11 mouse cellular contexts compared by ENCODE assay signal in genomic region chr3:79519862-79520261, GRCm38 (mm10). TPM values are rescaled to one million over a fixed set of nuclear protein-coding genes. Genes with fewer than 3 reads are reported as not detected.
A peak's percentile ranks its signal among the peaks of the same experiment; 100 is the strongest.
DNase-seq lines count a peak whose midpoint lies in the region; ATAC-seq and TF ChIP-seq lines count a peak whose summit lies in the region.
"Had no signal": no experiment of that assay in that cellular context is flagged by ENCODE, and none has a peak within 500 bp of the region (broad histone marks: within the 10 kb centered on the region; RNA-seq: fewer than 3 reads in every experiment).

No protein-coding gene starts in this region.

- no peaks in the 10 kb centered on the region for H3K9me3 ChIP-seq in forebrain, embryonic 10.5 days
- no peaks in the 10 kb centered on the region for H3K9me3 ChIP-seq in forebrain, embryonic 14.5 days (replicated peaks; ENCODE audit: control insufficient read depth, low read length)
- no peaks in the 10 kb centered on the region for H3K9me3 ChIP-seq in kidney, embryonic 16.5 days (ENCODE audit: low read length)
- no peaks in the 10 kb centered on the region for H3K9me3 ChIP-seq in limb, embryonic 10.5 days (replicated peaks)
- H3K9me3 ChIP-seq: embryonic facial prominence, embryonic 15.5 days; neural tube, embryonic 12.5 days had no signal

- peaks cover 41% of the 10 kb centered on the region for H3K4me1 ChIP-seq in forebrain, embryonic 10.5 days
- H3K4me1 ChIP-seq in forebrain, embryonic 14.5 days (ENCODE audit: control insufficient read depth, insufficient read depth, low read length) = peaks cover 12% of the 10 kb centered on the region
- peaks cover 28% of the 10 kb centered on the region for H3K4me1 ChIP-seq in kidney, embryonic 16.5 days (ENCODE audit: insufficient read depth, low read length)
- H3K4me1 ChIP-seq in limb, embryonic 10.5 days = peaks cover 31% of the 10 kb centered on the region

- H3K27me3 ChIP-seq in forebrain, embryonic 10.5 days (ENCODE audit: poor library complexity, severe bottlenecking) = no peaks in the 10 kb centered on the region
- no peaks in the 10 kb centered on the region for H3K27me3 ChIP-seq in forebrain, embryonic 14.5 days (replicated peaks; ENCODE audit: control insufficient read depth, insufficient read depth, low read length)
- no peaks in the 10 kb centered on the region for H3K27me3 ChIP-seq in kidney, embryonic 16.5 days (ENCODE audit: insufficient read depth, low read length)
- no peaks in the 10 kb centered on the region for H3K27me3 ChIP-seq in Patski
- H3K27me3 ChIP-seq in limb, embryonic 10.5 days (ENCODE audit: low read depth, poor library complexity, severe bottlenecking) = no peaks in the 10 kb centered on the region
- H3K27me3 ChIP-seq: embryonic facial prominence, embryonic 15.5 days; neural tube, embryonic 12.5 days had no signal

- in situ Hi-C loops in Patski (cut with MboI; ENCODE audit: low pct_unique_long_range_greater_than_20kb) = no loop called here

- ATAC-seq in forebrain, embryonic 14.5 days = no peak
- ATAC-seq in kidney, embryonic 16.5 days (ENCODE audit: low FRiP score, low TSS enrichment) = no peak
- ATAC-seq in Patski = peak; percentile 25

- no peak for TF ChIP-seq CTCF in Patski (IDR thresholded peaks at IDR 0.05)

- peak overlapping the region; percentile 76 for H3K27ac ChIP-seq in forebrain, embryonic 10.5 days
- no peak overlapping the region for H3K27ac ChIP-seq in forebrain, embryonic 14.5 days (ENCODE audit: low read depth, low read length)
- peak overlapping the region; percentile 83; the same call in 1 of the 2 replicates for H3K27ac ChIP-seq in kidney, embryonic 16.5 days (ENCODE audit: low read length)
- peak overlapping the region; percentile 61; the same call in 1 of the 2 replicates for H3K27ac ChIP-seq in limb, embryonic 10.5 days
- H3K27ac ChIP-seq: embryonic facial prominence, embryonic 15.5 days had no signal

- peaks cover 9% of the 10 kb centered on the region for H3K36me3 ChIP-seq in forebrain, embryonic 10.5 days (replicated peaks)
- H3K36me3 ChIP-seq in forebrain, embryonic 14.5 days (ENCODE audit: control insufficient read depth, insufficient read depth, low read length) = peaks cover 3% of the 10 kb centered on the region; the same call in 1 of the 2 replicates
- peaks cover 1% of the 10 kb centered on the region; the same call in 1 of the 2 replicates for H3K36me3 ChIP-seq in kidney, embryonic 16.5 days (ENCODE audit: insufficient read depth, low read length)
- no peaks in the 10 kb centered on the region for H3K36me3 ChIP-seq in limb, embryonic 10.5 days
- H3K36me3 ChIP-seq: embryonic facial prominence, embryonic 15.5 days; neural tube, embryonic 12.5 days had no signal

- CTCF ChIA-PET in Patski (lab: Charles Lee) = interaction anchor here (1.1 to 1.6 kb wide), 5 partner anchors 8 to 67 kb away, joined by 3 to 5 read pairs (median 3); no protein-coding TSS in a partner anchor

- POLR2A ChIA-PET in Patski (lab: Charles Lee) = no interaction called here

- DNase-seq in forebrain, embryonic 10.5 days (ENCODE audit: extremely low spot score, low spot score) = no peak
- no peak for DNase-seq in forebrain, embryonic 14.5 days (ENCODE audit: low spot score)
- no peak for DNase-seq in kidney, postnatal 36 days
- DNase-seq in Patski (ENCODE audit: low read depth, low spot score) = no peak
- no peak for DNase-seq in limb, embryonic 10.5 days (ENCODE audit: low spot score)
- no peak for DNase-seq in spleen, postnatal 14 days (ENCODE audit: low spot score in 2 of 2)
- no peak for DNase-seq in thymus, postnatal 4 days
- DNase-seq: right cerebral cortex, postnatal 14 days had no signal

- no peak overlapping the region for H3K4me2 ChIP-seq in forebrain, embryonic 14.5 days (ENCODE audit: low read length)
- H3K4me2 ChIP-seq in kidney, embryonic 16.5 days (replicated peaks; ENCODE audit: low read depth, low read length) = no peak overlapping the region
- H3K4me2 ChIP-seq: embryonic facial prominence, embryonic 15.5 days had no signal

- no peak overlapping the region for H3K4me3 ChIP-seq in forebrain, embryonic 10.5 days
- H3K4me3 ChIP-seq in forebrain, embryonic 14.5 days (ENCODE audit: low read depth, low read length) = no peak overlapping the region
- H3K4me3 ChIP-seq in kidney, embryonic 16.5 days (ENCODE audit: low read length) = no peak overlapping the region
- H3K4me3 ChIP-seq in limb, embryonic 10.5 days = no peak overlapping the region
- H3K4me3 ChIP-seq: embryonic facial prominence, embryonic 15.5 days; neural tube, embryonic 12.5 days had no signal

- H3K9ac ChIP-seq in forebrain, embryonic 14.5 days (ENCODE audit: low read length) = no peak overlapping the region
- H3K9ac ChIP-seq in kidney, embryonic 16.5 days (replicated peaks; ENCODE audit: low read length) = no peak overlapping the region
- H3K9ac ChIP-seq: embryonic facial prominence, embryonic 15.5 days had no signal

- WGBS in forebrain, embryonic 10.5 days = 77% methylated on average over 9 of the region's 9 CpGs
- 85% methylated on average over 9 of the region's 9 CpGs for WGBS in forebrain, embryonic 14.5 days
- WGBS in kidney, embryonic 16.5 days = 42% methylated on average over 9 of the region's 9 CpGs
- 66% methylated on average over 9 of the region's 9 CpGs for WGBS in limb, embryonic 10.5 days

RNA-seq across cellular contexts. Expression of gene Fnip2, which starts 47.7 kb away (rescaled TPM):
- 5.6 and 6.5 TPM in 2 replicates for polyA plus RNA-seq in forebrain, embryonic 10.5 days (2016; fragmentation: Nextera tagmentation; extraction: Ambion mirVana)
- 3.0 and 3.6 TPM in 2 replicates for polyA plus RNA-seq in forebrain, embryonic 14.5 days (2014; fragmentation: Nextera tagmentation; extraction: Ambion mirVana)
- 3.2 and 3.8 TPM in 2 replicates for polyA plus RNA-seq in kidney, embryonic 16.5 days (2015; fragmentation: Nextera tagmentation; extraction: Ambion mirVana)
- 16.9 TPM for polyA plus RNA-seq in Patski (2021)
- 5.2 and 5.7 TPM in 2 replicates for polyA plus RNA-seq in limb, embryonic 10.5 days (2016; fragmentation: Nextera tagmentation; extraction: Ambion mirVana)
